Mouse (Mus musculus): ENCODE results near the gene Timm13. TPM values are rescaled to one million over a fixed set of nuclear protein-coding genes. Genes with fewer than 3 reads are reported as not detected.

The Timm13 gene
- polyA plus RNA-seq, 1 experiment from 2014 or later, result 398 TPM

DNA sequence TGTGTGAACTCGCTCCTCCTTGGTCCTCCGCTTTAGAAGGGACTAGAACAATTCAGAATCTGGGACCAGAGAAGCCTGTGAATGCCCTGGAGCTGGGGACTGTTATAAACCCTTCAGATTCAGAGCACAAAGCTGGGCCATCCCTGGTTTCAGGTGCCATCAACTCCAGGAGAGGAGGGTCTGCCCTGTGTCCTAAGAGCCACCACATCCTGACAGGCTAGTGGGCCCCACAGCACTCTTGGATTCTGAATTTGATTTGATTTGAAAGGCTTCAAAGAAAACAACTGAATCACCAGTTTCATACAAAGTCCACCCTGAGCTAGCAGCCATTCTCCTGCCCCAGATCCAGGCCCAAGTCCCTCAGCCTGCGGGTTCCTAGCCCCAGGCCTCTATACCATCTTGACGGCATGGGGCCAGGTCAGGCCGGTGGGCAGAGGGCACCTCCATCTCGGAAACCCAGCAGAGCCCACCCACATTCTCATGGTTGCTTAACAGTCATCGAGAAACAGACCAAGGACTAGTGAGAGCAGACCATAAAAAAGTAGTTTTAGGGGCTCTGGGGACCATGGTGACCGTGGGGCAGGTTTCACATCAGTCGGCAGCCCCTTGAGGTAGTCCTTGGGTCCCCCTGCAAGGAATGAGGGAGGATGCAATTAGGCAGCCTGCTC, 1.6 kb upstream of the Timm13 start:
- Histone ChIP-seq H3K4me1 (ENCODE audit: control insufficient read depth, insufficient read depth, low read length) (peaks cover 7% of the 10 kb centered on the region), H3K4me2 (ENCODE audit: low read length) (no peak overlapping the region), H3K9ac (ENCODE audit: low read length) (no peak overlapping the region), H3K36me3 (ENCODE audit: control insufficient read depth, insufficient read depth, low read length) (peaks cover 72% of the 10 kb centered on the region), H3K27ac (ENCODE audit: low read depth, low read length) (no peak overlapping the region), H3K4me3 (ENCODE audit: low read depth, low read length) (no peak overlapping the region), H3K27me3 (replicated peaks; ENCODE audit: control insufficient read depth, insufficient read depth, low read length) (no peaks in the 10 kb centered on the region), H3K9me3 (replicated peaks; ENCODE audit: control insufficient read depth, low read length) (no peaks in the 10 kb centered on the region)
- no peak for DNase-seq (ENCODE audit: low spot score)
- ATAC-seq, result no peak
- WGBS, result 92% methylated on average over 9 of the region's 9 CpGs

DNA sequence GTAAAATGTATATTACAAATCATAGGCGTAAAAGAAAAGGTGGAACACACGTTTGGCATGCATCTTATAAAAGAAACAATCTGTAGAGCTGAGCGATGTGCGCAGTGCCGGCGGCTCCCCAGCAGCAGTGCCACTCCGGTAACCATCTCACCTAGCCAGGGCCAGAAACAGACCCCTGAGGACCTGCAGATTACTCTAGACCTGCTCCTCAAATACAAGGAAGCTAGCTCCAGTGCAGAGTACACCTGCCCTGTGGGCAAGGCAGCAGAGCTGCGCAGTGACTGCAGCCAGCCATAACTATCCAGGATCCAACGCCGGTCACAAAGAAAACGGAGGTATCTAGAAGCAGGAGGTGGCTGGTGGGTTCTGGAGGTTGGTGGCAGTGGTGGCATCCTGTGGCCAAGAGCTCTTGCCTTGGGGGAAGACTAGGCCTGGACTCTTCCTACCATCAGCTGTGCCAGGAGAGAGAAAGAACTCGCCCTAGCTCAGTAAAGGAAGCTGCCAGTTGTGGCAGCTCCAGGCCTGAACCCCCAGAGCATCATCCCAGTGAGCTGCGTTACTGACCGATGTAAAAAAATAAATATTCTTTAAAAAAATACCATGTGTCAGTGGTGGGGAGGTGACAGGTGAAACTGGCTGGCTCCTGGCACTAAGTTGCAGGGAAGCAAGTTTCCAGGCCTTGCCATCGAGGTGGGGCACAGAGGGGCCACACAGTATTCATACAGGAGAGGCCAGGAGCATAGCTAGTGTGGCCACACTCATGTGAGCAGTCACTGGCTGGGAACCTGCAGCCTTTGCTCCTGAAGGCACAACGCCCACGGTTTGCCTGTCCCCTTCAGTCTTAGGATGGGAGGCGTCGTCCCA, 872 bp upstream of the Timm13 start:
- WGBS, result 88% methylated on average over 19 of the region's 19 CpGs
- Histone ChIP-seq H3K4me3 (ENCODE audit: low read depth, low read length) (no peak overlapping the region), H3K27ac (ENCODE audit: low read depth, low read length) (no peak overlapping the region; the same call in 1 of the 2 replicates), H3K36me3 (ENCODE audit: control insufficient read depth, insufficient read depth, low read length) (peaks cover 67% of the 10 kb centered on the region), H3K4me1 (ENCODE audit: control insufficient read depth, insufficient read depth, low read length) (peaks cover 7% of the 10 kb centered on the region), H3K27me3 (replicated peaks; ENCODE audit: control insufficient read depth, insufficient read depth, low read length) (no peaks in the 10 kb centered on the region), H3K4me2 (ENCODE audit: low read length) (peak overlapping the region; percentile 39; the same call in 1 of the 2 replicates), H3K9me3 (replicated peaks; ENCODE audit: control insufficient read depth, low read length) (no peaks in the 10 kb centered on the region), H3K9ac (ENCODE audit: low read length) (peak overlapping the region; percentile 30; the same call in 1 of the 2 replicates)
- ATAC-seq (no peak), DNase-seq (ENCODE audit: low spot score) (peak; percentile 9)

DNA sequence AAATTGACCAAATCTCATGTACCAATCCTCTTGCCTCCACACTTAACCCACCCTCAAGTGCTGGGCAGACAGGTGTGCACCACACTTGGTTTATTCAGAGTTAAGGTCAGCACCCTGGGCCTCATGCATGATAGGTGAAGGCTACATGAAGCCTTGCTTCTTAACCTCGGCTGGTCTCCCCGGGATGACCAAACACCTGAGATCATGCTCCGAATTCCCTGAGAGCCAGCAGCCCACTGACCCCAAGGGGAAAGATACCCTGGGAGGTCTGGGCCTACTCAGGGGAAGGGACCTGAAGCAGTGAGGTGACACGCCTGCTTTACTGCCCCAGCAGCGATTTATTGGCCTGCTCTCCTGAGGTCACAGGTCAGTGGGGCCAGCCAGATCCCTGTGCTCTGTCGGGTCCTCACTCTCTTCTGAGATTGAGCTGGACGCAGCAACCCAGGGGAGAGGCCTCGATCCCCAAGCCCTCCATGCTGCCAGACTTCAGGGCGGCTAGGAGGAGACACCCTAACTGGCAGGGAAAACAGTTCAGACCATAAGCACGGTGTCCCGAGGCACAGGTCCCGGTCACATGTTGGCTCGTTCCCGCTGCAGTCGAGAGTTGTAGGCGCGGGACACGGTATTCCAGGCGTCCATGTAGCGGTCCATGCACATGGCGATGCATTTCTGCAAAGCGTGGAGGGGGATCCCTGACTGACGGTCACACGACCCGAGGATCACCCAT, 1.0 kb downstream of the Timm13 start:
- H3K27me3 ChIP-seq (replicated peaks; ENCODE audit: control insufficient read depth, insufficient read depth, low read length), result no peaks in the 10 kb centered on the region
- no peaks in the 10 kb centered on the region for H3K9me3 ChIP-seq (replicated peaks; ENCODE audit: control insufficient read depth, low read length)
- peak overlapping the region; percentile 21; the same call in 1 of the 2 replicates for H3K27ac ChIP-seq (ENCODE audit: low read depth, low read length)
- WGBS, result 17% methylated on average over 25 of the region's 25 CpGs
- peak overlapping the region; percentile 82 for H3K9ac ChIP-seq (ENCODE audit: low read length)
- H3K4me1 ChIP-seq (ENCODE audit: control insufficient read depth, insufficient read depth, low read length), result peaks cover 7% of the 10 kb centered on the region
- no peak; the same call in 1 of the 2 replicates for ATAC-seq
- H3K4me2 ChIP-seq (ENCODE audit: low read length), result peak overlapping the region; percentile 96
- peak overlapping the region; percentile 92 for H3K4me3 ChIP-seq (ENCODE audit: low read depth, low read length)
- peaks cover 51% of the 10 kb centered on the region for H3K36me3 ChIP-seq (ENCODE audit: control insufficient read depth, insufficient read depth, low read length)
- no peak for DNase-seq (ENCODE audit: low spot score)

DNA sequence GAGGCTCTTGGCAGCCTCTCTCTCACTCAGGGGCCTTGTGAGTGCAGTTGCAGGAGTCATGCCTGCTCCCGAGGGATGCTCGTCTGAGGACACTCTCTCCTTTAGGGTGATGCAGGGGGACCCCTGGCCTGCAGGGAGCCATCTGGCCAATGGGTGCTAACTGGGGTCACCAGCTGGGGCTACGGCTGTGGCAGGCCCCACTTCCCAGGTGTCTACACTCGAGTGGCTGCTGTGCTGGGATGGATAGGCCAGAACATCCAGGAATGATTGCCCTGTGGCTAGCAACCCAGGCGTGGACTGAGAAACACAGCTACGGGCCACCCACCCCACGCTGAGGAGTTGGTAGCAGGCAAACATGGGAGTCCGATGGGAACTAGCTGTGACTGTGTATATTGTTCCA, 1.7 kb downstream of the Timm13 start:
- H3K36me3 ChIP-seq (ENCODE audit: control insufficient read depth, insufficient read depth, low read length), result peaks cover 44% of the 10 kb centered on the region
- H3K9ac ChIP-seq (ENCODE audit: low read length), result peak overlapping the region; percentile 82; the same call in 1 of the 2 replicates
- H3K4me1 ChIP-seq (ENCODE audit: control insufficient read depth, insufficient read depth, low read length), result peaks cover 7% of the 10 kb centered on the region
- ATAC-seq, result no peak
- no peak overlapping the region for H3K27ac ChIP-seq (ENCODE audit: low read depth, low read length)
- DNase-seq (ENCODE audit: low spot score), result no peak
- no peak overlapping the region for H3K4me2 ChIP-seq (ENCODE audit: low read length)
- H3K9me3 ChIP-seq (replicated peaks; ENCODE audit: control insufficient read depth, low read length), result no peaks in the 10 kb centered on the region
- no peaks in the 10 kb centered on the region for H3K27me3 ChIP-seq (replicated peaks; ENCODE audit: control insufficient read depth, insufficient read depth, low read length)
- 92% methylated on average over 8 of the region's 8 CpGs for WGBS
- 0 out of 2 replicates have a peak overlapping the region, but pooled peaks have one; percentile 92 for H3K4me3 ChIP-seq (ENCODE audit: low read depth, low read length)

DNA sequence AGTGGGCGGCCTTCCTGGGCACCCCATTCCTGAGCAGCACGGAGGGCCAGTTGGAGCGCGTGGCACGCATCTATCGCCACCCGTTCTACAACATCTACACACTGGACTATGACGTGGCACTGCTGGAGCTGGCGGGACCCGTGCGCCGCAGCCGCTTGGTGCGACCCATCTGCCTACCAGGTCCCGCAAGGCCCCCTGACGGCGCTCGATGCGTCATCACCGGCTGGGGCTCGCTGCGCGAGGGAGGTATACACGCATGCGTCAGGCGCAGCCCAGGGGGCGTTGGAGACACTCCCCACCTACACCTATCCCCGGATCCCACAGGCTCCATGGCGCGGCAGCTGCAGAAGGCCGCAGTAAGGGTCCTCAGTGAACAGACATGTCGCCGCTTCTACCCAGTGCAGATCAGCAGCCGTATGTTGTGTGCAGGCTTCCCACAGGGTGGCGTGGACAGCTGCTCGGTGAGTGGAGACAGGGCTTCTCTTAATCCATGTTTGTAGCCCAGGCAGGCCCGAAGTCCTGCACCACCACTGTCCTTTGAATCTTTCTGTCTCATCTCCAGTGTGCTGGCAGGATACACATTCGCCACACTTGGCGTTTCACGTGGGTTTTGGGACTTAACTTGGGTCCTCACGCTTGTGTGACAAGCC, 2.8 kb downstream of the Timm13 start:
- no peak overlapping the region for H3K27ac ChIP-seq (ENCODE audit: low read depth, low read length)

DNA sequence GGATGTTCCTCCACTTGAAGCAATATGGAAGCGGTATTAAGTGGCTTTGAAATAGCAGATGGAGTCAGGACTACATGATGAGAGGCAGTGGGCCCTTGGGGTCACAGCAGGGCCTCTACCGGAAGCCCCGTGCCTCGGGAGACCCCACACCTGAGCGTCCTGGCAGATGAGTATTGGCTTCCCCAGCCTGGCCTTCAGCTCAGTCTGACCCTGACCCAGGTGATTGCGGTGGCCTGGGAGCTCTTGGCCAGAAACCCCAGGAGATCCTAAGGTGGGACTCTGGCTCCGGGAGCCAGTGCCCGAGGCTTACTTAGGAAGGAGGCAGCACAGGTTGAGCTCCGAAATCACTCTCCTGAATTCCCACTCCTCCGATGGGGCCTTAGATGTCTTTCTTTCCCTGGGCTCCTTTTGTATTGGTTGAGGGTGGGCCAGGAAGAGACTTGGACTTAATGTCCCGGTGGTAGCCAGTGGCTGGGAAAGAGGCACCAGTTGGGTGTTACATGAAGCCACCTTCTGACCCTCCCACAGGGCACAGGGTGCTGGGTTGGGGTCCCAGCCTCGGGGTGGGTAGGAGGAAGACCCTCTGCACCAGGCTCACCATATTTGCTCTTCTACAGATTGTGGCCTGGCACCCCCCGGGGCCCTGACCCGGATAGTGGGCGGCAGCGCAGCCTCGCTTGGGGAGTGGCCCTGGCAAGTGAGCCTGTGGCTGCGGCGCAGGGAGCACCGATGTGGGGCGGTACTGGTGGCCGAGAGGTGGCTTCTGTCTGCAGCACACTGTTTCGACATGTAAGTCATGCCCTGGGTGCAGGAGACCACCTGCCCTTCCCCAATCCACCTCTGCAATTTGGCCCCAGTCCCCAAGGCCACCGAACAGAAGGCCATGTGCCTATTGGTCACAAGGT, 3.9 kb downstream of the Timm13 start:
- ATAC-seq (no peak), DNase-seq (ENCODE audit: low spot score) (no peak)
- no peaks in the 10 kb centered on the region for H3K27me3 ChIP-seq (replicated peaks; ENCODE audit: control insufficient read depth, insufficient read depth, low read length)
- H3K27ac ChIP-seq (ENCODE audit: low read depth, low read length), result no peak overlapping the region
- no peak overlapping the region for H3K4me2 ChIP-seq (ENCODE audit: low read length)
- H3K9ac ChIP-seq (ENCODE audit: low read length), result no peak overlapping the region
- 77% methylated on average over 24 of the region's 24 CpGs for whole genome bisulfite sequencing
- H3K4me1 ChIP-seq (ENCODE audit: control insufficient read depth, insufficient read depth, low read length), result peaks cover 7% of the 10 kb centered on the region
- H3K36me3 ChIP-seq (ENCODE audit: control insufficient read depth, insufficient read depth, low read length), result peaks cover 21% of the 10 kb centered on the region
- no peak overlapping the region for H3K4me3 ChIP-seq (ENCODE audit: low read depth, low read length)
- H3K9me3 ChIP-seq (replicated peaks; ENCODE audit: control insufficient read depth, low read length), result no peaks in the 10 kb centered on the region

More for the DNA sequence above, 2.8 kb downstream of the Timm13 start:
- Histone ChIP-seq H3K27me3 (replicated peaks; ENCODE audit: control insufficient read depth, insufficient read depth, low read length) (no peaks in the 10 kb centered on the region), H3K9ac (ENCODE audit: low read length) (0 out of 2 replicates have a peak overlapping the region, but pooled peaks have one; percentile 14), H3K4me2 (ENCODE audit: low read length) (no peak overlapping the region), H3K9me3 (replicated peaks; ENCODE audit: control insufficient read depth, low read length) (no peaks in the 10 kb centered on the region), H3K4me1 (ENCODE audit: control insufficient read depth, insufficient read depth, low read length) (peaks cover 7% of the 10 kb centered on the region), H3K4me3 (ENCODE audit: low read depth, low read length) (no peak overlapping the region), H3K36me3 (ENCODE audit: control insufficient read depth, insufficient read depth, low read length) (peaks cover 33% of the 10 kb centered on the region)
- no peak for ATAC-seq
- WGBS, result 36% methylated on average over 41 of the region's 41 CpGs
- DNase-seq (ENCODE audit: low spot score), result peak; percentile 4

DNA sequence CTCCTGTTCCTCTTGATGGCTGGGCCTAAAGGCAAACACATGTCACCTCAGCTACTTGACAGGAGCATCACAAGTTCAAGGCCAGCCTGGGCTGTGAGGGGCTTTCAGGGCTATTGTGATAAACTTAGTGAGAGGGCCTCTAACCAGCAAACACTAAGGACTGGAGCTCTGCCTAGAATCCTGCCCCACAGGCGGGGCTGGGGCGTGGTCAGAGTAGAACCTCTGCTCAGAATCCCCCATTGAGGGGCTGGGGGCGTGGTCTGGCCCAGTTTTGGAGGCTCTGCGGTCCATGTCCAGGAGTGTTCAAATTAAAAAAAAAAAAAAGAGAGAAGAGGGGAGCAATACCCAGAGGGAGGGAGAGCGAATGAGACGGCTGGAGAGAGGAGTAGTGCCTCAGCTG, 5.1 kb downstream of the Timm13 start:
- no peak overlapping the region for H3K27ac ChIP-seq (ENCODE audit: low read depth, low read length)
- H3K27me3 ChIP-seq (replicated peaks; ENCODE audit: control insufficient read depth, insufficient read depth, low read length), result no peaks in the 10 kb centered on the region
- H3K9me3 ChIP-seq (replicated peaks; ENCODE audit: control insufficient read depth, low read length), result no peaks in the 10 kb centered on the region
- DNase-seq (ENCODE audit: low spot score) (no peak), ATAC-seq (no peak)
- no peak overlapping the region for H3K4me2 ChIP-seq (ENCODE audit: low read length)
- peaks cover 7% of the 10 kb centered on the region for H3K4me1 ChIP-seq (ENCODE audit: control insufficient read depth, insufficient read depth, low read length)
- WGBS, result 82% methylated on average over 6 of the region's 6 CpGs
- H3K4me3 ChIP-seq (ENCODE audit: low read depth, low read length), result no peak overlapping the region
- H3K9ac ChIP-seq (ENCODE audit: low read length), result no peak overlapping the region
- peaks cover 21% of the 10 kb centered on the region for H3K36me3 ChIP-seq (ENCODE audit: control insufficient read depth, insufficient read depth, low read length)
